Mouse (Mus musculus): Measurements from ENCODE around the gene Adgrg1. TPM values are rescaled to one million over a fixed set of nuclear protein-coding genes. Genes with fewer than 3 reads are reported as not detected.

The Adgrg1 gene
- polyA plus RNA-seq, 2 experiments, result 41.1 to 46.8 TPM

DNA sequence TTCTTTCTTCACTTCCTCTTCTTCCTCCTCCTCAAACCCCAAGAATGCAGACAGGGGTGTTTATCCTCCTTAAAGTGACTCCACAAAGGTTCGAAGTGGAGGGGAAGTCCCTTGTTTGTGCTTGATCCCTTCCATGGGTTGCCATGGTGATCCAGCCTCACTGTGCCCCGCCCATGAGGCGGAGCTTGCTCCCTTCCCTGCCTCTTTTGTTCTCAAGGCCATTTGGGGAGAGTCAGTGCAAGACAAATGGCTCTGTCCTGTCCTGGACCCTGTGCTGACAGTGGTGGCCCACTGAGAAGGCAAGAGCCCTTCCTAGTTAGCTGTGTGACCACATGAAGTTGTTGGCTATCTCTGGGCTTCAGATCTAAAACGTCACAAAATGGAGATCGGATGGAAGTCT lies 26.1 kb downstream of the Adgrg1 start:
- Histone ChIP-seq H3K4me2 (ENCODE audit: low read depth) (no peak overlapping the region), H3K4me1 (replicated peaks; ENCODE audit: control insufficient read depth in 2 of 2, insufficient read depth in 2 of 2, low read length in 1 of 2) (peaks cover 18 to 51% of the 10 kb centered on the region in 2 experiments), H3K4me3 (ENCODE audit: insufficient read depth in 1 of 2, low read depth in 2 of 2, low read length in 2 of 2) (no peak overlapping the region), H3K36me3 (replicated peaks; ENCODE audit: control insufficient read depth, insufficient read depth, low read depth) (peaks cover 30% of the 10 kb centered on the region), H3K27me3 (ENCODE audit: control insufficient read depth, insufficient read depth, low read length) (no peaks in the 10 kb centered on the region), H3K9ac (replicated peaks) (no peak overlapping the region), H3K9me3 (ENCODE audit: control insufficient read depth, low read length) (no peaks in the 10 kb centered on the region), H3K27ac (peak overlapping the region; percentile 34)
- ATAC-seq (ENCODE audit: insufficient read depth), result peak; percentile 14; the same call in 1 of the 2 replicates
- 16% methylated on average over 5 of the region's 5 CpGs for WGBS (ENCODE audit: insufficient replicate concordance)
- DNase-seq (ENCODE audit: low read depth in 3 of 3, low spot score in 3 of 3), result peak; percentile 57 to 84 (median 64)
- TF ChIP-seq EP300 (IDR thresholded peaks at IDR 0.05; ENCODE audit: low read depth), result no peak
- no peak for TF ChIP-seq CTCF (IDR thresholded peaks at IDR 0.05; ENCODE audit: low read depth)

DNA sequence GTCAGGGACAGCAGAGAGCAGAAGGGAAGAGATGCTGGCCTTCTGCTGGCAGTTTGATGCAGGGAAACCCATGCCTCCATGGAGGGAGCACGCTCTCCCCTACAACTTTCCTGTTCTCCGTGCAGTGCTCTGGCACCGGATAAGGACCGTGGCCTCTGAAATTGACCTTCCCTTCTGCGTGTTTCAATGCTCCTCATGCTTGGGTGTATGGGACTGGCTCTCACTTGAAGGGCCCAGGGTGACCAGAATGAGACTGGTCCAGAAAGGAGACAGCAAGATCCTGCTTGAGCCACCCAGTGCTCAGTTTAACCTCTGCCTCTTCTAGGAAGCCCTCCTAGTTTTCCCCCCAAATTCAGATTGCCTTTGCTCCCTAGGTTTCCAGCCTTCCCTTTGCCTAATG lies 26.6 kb downstream of the Adgrg1 start:
- WGBS (ENCODE audit: insufficient replicate concordance), result 48% methylated on average over 5 of the region's 5 CpGs
- no peak for DNase-seq (ENCODE audit: low read depth in 3 of 3, low spot score in 3 of 3)
- no peak overlapping the region for H3K4me2 ChIP-seq (ENCODE audit: low read depth)
- no peaks in the 10 kb centered on the region for H3K27me3 ChIP-seq (ENCODE audit: control insufficient read depth, insufficient read depth, low read length)
- no peak overlapping the region for H3K9ac ChIP-seq (replicated peaks)
- H3K9me3 ChIP-seq (ENCODE audit: control insufficient read depth, low read length), result no peaks in the 10 kb centered on the region
- peaks cover 18 to 51% of the 10 kb centered on the region in 2 experiments for H3K4me1 ChIP-seq (replicated peaks; ENCODE audit: control insufficient read depth in 2 of 2, insufficient read depth in 2 of 2, low read length in 1 of 2)
- no peak overlapping the region for H3K4me3 ChIP-seq (ENCODE audit: insufficient read depth in 1 of 2, low read depth in 2 of 2, low read length in 2 of 2)
- H3K36me3 ChIP-seq (replicated peaks; ENCODE audit: control insufficient read depth, insufficient read depth, low read depth), result peaks cover 32% of the 10 kb centered on the region
- TF ChIP-seq EP300 (IDR thresholded peaks at IDR 0.05; ENCODE audit: low read depth) (no peak), CTCF (IDR thresholded peaks at IDR 0.05; ENCODE audit: low read depth) (no peak)
- ATAC-seq (ENCODE audit: insufficient read depth), result peak; percentile 21; the same call in 1 of the 2 replicates
- H3K27ac ChIP-seq, result no peak overlapping the region; the same call in none of the 2 replicates

DNA sequence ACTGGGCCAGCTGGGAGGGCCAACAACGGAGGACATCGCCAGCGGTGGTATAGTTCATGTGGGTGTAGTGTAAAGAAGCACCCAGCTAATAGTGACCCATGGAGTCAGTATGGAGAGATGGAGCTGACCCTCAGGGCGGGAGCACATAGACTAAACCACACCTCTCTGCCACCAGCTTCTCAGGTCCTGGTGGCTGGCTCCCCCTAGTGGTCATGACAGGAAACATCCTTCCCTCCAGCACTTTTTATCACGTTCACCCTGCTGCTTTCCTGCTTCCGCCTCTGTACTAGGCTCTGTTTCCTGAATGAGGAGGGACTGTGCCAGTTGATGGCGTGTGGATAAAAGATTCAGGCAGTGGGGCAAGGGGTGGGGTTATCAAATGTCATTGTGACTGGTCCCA lies 27.1 kb downstream of the Adgrg1 start:
- Histone ChIP-seq H3K4me2 (ENCODE audit: low read depth) (no peak overlapping the region), H3K9ac (replicated peaks) (no peak overlapping the region), H3K9me3 (ENCODE audit: control insufficient read depth, low read length) (no peaks in the 10 kb centered on the region), H3K4me3 (ENCODE audit: insufficient read depth in 1 of 2, low read depth in 2 of 2, low read length in 2 of 2) (no peak overlapping the region), H3K27me3 (ENCODE audit: control insufficient read depth, insufficient read depth, low read length) (no peaks in the 10 kb centered on the region), H3K27ac (no peak overlapping the region), H3K36me3 (replicated peaks; ENCODE audit: control insufficient read depth, insufficient read depth, low read depth) (peaks cover 37% of the 10 kb centered on the region), H3K4me1 (replicated peaks; ENCODE audit: control insufficient read depth in 2 of 2, insufficient read depth in 2 of 2, low read length in 1 of 2) (peaks cover 18 to 51% of the 10 kb centered on the region in 2 experiments)
- DNase-seq (ENCODE audit: low read depth in 3 of 3, low spot score in 3 of 3) (peak; percentile 71 to 84 (median 74)), ATAC-seq (ENCODE audit: insufficient read depth) (peak; percentile 69)
- WGBS (ENCODE audit: insufficient replicate concordance), result 4% methylated on average over 7 of the region's 7 CpGs
- no peak; the same call in 1 of the 2 replicates for TF ChIP-seq EP300 (IDR thresholded peaks at IDR 0.05; ENCODE audit: low read depth)
- peak; percentile 100 for TF ChIP-seq CTCF (IDR thresholded peaks at IDR 0.05; ENCODE audit: low read depth)

DNA sequence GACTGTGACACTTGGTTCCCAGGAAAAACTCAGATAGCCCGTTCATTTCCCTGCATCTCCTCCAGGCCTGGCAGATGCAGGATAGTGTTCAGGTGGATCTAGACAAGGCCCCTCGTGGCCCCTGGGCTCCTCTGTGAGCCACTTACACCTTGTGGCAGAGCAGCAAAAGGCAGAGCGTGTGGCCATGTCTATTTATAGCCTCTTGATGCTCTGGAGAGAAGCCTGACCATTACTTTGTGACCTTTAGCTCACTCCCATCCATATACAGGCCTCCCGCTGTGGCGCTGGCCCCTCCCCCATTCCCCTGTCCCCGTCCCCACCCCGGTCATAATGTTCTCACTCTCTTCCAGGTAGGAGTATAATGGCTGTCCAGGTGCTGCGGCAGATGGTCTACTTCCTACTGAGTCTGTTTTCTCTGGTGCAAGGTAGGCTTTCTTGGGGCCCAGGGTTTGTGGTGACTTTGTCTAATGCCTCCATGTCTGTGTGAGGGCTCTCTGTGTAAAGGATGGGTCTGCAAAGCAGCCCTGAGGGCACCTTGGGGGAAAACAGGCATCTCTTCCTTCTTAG lies 27.6 kb downstream of the Adgrg1 start:
- Histone ChIP-seq H3K4me2 (ENCODE audit: low read depth) (no peak overlapping the region), H3K9me3 (ENCODE audit: control insufficient read depth, low read length) (no peaks in the 10 kb centered on the region), H3K4me1 (replicated peaks; ENCODE audit: control insufficient read depth in 2 of 2, insufficient read depth in 2 of 2, low read length in 1 of 2) (peaks cover 18 to 47% of the 10 kb centered on the region in 2 experiments), H3K9ac (replicated peaks) (no peak overlapping the region), H3K27me3 (ENCODE audit: control insufficient read depth, insufficient read depth, low read length) (no peaks in the 10 kb centered on the region), H3K4me3 (ENCODE audit: insufficient read depth in 1 of 2, low read depth in 2 of 2, low read length in 2 of 2) (no peak overlapping the region), H3K27ac (no peak overlapping the region), H3K36me3 (replicated peaks; ENCODE audit: control insufficient read depth, insufficient read depth, low read depth) (peaks cover 42% of the 10 kb centered on the region)
- WGBS (ENCODE audit: insufficient replicate concordance), result 44% methylated on average over 8 of the region's 8 CpGs
- no peak for TF ChIP-seq EP300 (IDR thresholded peaks at IDR 0.05; ENCODE audit: low read depth)
- TF ChIP-seq CTCF (IDR thresholded peaks at IDR 0.05; ENCODE audit: low read depth), result no peak
- DNase-seq (ENCODE audit: low read depth in 3 of 3, low spot score in 3 of 3) (no peak), ATAC-seq (ENCODE audit: insufficient read depth) (peak; percentile 12; the same call in 1 of the 2 replicates)

DNA sequence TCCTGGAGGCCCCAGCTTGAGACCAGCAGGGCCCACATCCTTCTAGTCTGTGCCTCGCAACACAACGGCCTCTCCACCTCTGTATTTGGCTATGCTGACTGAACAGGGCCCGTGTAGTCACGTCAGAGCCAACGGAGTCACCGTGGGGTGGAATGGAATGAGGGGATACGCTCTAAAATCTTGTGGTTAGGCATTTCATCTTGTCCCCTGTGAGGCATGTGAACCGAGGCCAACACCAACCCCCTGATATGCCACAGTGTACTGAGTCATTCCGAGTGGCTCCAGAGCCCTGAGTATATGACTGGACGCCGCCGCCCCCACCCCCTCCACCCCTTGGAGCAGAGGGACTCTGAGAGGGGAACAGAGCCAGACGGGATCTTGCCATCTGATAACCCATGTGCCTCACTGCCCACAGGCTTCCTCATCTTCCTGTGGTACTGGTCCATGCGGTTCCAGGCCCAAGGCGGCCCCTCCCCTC lies 37.9 kb downstream of the Adgrg1 start:
- ATAC-seq (ENCODE audit: insufficient read depth) (no peak), DNase-seq (ENCODE audit: low read depth in 3 of 3, low spot score in 3 of 3) (no peak)
- TF ChIP-seq CTCF (IDR thresholded peaks at IDR 0.05; ENCODE audit: low read depth) (no peak), EP300 (IDR thresholded peaks at IDR 0.05; ENCODE audit: low read depth) (no peak)
- no peak overlapping the region for H3K9ac ChIP-seq (replicated peaks)
- no peak overlapping the region for H3K4me3 ChIP-seq (ENCODE audit: insufficient read depth in 1 of 2, low read depth in 2 of 2, low read length in 2 of 2)
- H3K36me3 ChIP-seq (replicated peaks; ENCODE audit: control insufficient read depth, insufficient read depth, low read depth), result peaks cover 72% of the 10 kb centered on the region
- no peak overlapping the region for H3K4me2 ChIP-seq (ENCODE audit: low read depth)
- H3K9me3 ChIP-seq (ENCODE audit: control insufficient read depth, low read length), result no peaks in the 10 kb centered on the region
- H3K27me3 ChIP-seq (ENCODE audit: control insufficient read depth, insufficient read depth, low read length), result no peaks in the 10 kb centered on the region
- H3K27ac ChIP-seq, result no peak overlapping the region
- no peaks in the 10 kb centered on the region for H3K4me1 ChIP-seq (replicated peaks; ENCODE audit: control insufficient read depth in 2 of 2, insufficient read depth in 2 of 2, low read length in 1 of 2)
- 52% methylated on average over 15 of the region's 15 CpGs for WGBS (ENCODE audit: insufficient replicate concordance)

All from liver, embryonic 14.5 days (tissue).